Mouse (Mus musculus) hematopoietic stem cell, adult 5-6 weeks (primary cell): ENCODE data around the gene Gm960. TPM values are rescaled to one million over a fixed set of nuclear protein-coding genes. Genes with fewer than 3 reads are reported as not detected.
A peak's percentile ranks its signal among the peaks of the same experiment; 100 is the strongest.

Experiments
- ATAC-seq, 2 experiments: fragments of 125-278 bp in 1 of 2; replicated peaks in 1 of 2; 2 replicates each; pipeline ENCODE4 v1.8.0; 2016 to 2017; ENCODE audit warnings: inconsistent platforms in 2 of 2, mild to moderate bottlenecking in 2 of 2, moderate number of reproducible peaks in 2 of 2, low read depth in 1 of 2, moderate TSS enrichment in 1 of 2; ENCODE audit not compliant: low FRiP score in 2 of 2, poor library complexity in 2 of 2, severe bottlenecking in 2 of 2, insufficient read depth in 1 of 2, low TSS enrichment in 1 of 2
- total RNA-seq: library from RNA; stranded (forward); fragments of 172-1452, 232-1000 nt; gene quantifications from 2 replicates; pipeline ENCODE4 v1.2.3, GENCODE M21; 2017

The Gm960 gene
- 0.56 and 6.6 TPM in 2 replicates for total RNA-seq

- no peak; a peak in 1 of 4 replicates for ATAC-seq
Observed at GRCm38 (mm10) chr19:4698205-4698677, at the start of gene Gm960. Gene Gm960, minus strand, starts transcription at chr19:4698668.

- ATAC-seq: no peak
Observed at GRCm38 (mm10) chr19:4747631-4748312, 49.3 kb upstream of the Gm960 start.

- no peak for ATAC-seq
Observed at GRCm38 (mm10) chr19:4746611-4747010, 48.1 kb upstream of the Gm960 start.

DNA sequence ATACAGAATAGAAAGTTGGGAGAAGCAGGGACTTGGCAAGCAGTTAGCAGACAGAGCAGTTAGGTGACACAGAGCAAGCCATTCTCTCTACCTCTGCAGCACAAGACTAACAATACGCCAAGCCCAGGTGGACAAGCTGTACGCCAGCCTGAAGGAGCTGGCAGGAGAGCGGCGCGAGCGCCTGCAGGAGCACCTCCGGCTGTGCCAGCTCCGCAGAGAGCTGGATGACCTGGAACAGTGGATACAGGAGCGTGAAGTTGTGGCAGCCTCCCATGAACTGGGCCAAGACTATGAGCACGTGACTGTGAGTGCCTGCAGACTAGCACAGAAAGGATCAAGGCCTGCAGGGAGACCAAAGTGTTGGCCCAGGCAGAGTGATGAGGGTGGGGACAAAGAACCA lies 47.2 kb upstream of the Gm960 start:
- no peak for ATAC-seq

DNA sequence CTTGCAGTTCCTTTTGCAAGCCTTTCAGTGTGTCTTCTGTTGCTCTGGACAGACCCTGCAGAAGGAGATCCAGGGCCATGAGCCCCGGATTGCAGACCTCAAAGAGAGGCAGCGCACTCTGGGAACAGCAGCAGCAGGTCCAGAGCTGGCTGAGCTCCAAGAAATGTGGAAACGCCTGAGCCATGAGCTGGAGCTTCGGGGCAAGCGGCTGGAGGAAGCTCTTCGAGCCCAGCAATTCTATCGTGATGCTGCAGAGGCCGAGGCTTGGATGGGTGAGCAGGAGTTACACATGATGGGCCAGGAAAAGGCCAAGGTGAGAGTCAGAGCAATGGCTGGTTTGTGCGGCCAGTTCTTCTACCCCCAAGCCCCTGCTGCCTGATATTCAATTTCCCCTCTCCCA lies 46.6 kb upstream of the Gm960 start:
- ATAC-seq: no peak

GRCm38 (mm10) chr19:4744026-4744425 lies 45.6 kb upstream of the Gm960 start:
- no peak for ATAC-seq

DNA sequence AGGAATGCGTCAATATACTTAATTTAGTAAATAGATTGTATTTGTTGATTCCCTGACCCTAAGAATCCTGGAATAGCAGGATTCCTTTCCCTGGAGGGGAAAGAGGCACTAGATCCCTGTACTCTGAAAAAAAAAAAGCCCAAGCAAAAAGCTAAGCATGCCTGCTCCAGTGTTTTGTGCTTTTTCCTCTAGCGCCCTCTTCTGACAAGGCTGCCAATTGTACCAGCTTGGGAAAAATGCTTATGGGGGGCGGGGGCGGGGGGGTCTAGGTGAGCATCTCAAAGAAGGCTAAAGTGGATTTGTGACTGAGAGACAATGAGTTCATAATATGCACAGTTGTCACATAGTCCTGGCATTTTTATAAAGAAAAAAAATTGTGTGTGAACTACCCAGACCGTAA lies 45.1 kb upstream of the Gm960 start:
- ATAC-seq: no peak

GRCm38 (mm10) chr19:4742229-4742628 lies 43.8 kb upstream of the Gm960 start:
- no peak for ATAC-seq

DNA sequence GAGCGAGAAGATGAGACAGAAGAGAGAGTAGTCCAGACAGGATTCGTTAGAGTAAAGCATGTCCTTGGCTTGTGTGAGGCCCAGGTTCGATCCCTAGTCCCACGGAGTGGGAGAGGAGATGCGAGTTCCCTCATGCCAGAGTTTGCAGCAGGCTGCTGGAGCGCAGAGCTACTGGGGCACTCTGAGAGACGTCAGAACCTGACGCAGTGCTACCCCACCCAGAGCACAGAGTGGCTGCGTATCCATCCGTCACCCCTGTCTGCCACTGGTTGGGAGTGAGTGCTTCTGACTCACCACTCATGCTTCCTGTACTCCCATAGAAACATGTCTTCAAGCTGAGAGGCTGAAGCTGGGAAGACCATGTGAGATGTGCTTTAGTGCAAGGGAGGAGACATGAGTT lies 43.0 kb upstream of the Gm960 start:
- no peak for ATAC-seq

DNA sequence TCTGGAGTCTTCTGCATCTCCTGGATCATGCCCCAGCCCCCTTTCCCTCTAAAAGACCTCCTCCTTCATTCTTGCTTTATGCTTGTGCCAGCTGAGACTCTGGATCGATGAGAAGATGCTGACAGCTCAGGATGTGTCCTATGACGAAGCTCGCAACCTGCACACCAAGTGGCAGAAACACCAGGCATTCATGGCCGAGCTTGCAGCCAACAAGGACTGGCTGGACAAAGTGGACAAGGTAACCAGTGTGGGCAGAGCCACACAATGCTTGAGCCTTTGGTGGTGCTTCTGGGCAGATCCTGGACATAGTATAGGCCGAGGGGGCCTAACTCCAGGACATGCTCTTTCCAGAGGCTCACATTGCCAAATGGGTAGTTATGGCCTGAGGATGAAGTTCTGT lies 41.3 kb upstream of the Gm960 start:
- no peak for ATAC-seq

GRCm38 (mm10) chr19:4739053-4739452 lies 40.6 kb upstream of the Gm960 start:
- no peak for ATAC-seq

GRCm38 (mm10) chr19:4737866-4738265 lies 39.4 kb upstream of the Gm960 start:
- no peak for ATAC-seq

GRCm38 (mm10) chr19:4733052-4733451 lies 34.6 kb upstream of the Gm960 start:
- no peak for ATAC-seq

DNA sequence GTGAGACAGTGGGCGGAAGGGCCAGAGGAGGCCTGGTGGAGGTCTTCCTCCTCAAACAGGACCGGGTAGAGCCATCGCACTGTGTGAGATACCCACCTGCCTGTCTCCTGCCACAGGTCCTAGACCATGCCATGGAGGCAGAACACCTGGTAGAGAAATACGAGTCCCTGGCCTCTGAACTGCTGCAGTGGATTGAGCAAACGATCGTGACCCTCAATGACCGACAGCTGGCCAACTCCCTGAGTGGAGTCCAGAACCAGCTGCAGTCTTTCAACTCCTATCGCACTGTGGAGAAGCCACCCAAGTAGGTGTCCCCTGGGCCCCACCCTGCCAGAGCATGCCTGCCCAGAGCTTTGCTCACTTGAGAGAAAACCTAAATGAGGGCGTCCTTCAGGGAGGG lies 30.7 kb upstream of the Gm960 start:
- ATAC-seq: no peak

DNA sequence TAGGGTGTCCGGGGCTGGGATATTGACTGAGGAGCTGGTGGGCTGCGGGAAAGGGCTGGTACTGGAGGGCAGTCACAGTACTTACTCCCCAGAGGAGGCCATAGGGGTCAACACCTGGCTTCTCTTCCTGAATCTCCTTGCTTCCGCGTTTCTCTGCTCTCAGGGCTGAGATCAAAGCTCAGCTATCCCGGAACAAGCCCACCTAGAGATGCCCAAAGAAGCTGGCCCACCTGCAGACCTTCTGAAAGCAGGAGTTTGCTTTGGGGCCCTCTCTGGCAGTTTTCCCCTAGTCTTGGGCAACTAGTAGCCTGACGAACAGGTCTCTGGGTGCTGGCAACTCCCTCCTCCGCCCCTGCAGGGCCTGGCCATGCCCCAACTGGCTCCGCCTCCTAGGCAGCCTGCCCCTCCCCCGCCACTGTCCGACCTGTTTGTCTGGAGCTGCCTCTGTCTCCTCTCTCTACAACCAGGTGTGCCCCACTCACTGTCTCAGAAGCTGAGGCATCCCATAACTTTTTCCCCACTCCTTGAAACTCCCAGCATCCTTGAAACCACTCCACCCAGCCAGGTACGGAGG lies 22.3 kb upstream of the Gm960 start:
- ATAC-seq: no peak

GRCm38 (mm10) chr19:4720112-4720511 lies 21.6 kb upstream of the Gm960 start:
- no peak for ATAC-seq

DNA sequence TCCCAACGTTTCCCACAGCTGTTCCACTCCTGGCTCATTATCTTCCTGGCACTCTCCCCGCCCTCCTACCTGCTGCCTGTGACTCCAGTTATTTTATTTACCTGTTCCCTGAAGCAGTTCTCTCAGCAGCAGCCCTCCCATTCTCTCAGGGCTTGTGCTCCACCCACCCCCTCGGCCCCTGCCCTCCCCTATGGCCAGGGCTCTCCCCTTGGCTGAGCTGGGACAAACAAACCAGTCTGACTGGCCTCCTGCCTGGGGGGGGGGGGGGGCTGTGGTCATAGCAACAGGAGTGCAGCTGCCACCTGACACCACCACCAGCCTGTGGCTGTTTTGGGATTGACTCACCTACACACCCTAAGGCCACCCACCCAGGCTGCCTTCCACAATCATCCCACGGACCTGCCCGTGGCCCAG lies 20.9 kb upstream of the Gm960 start:
- no peak for ATAC-seq

DNA sequence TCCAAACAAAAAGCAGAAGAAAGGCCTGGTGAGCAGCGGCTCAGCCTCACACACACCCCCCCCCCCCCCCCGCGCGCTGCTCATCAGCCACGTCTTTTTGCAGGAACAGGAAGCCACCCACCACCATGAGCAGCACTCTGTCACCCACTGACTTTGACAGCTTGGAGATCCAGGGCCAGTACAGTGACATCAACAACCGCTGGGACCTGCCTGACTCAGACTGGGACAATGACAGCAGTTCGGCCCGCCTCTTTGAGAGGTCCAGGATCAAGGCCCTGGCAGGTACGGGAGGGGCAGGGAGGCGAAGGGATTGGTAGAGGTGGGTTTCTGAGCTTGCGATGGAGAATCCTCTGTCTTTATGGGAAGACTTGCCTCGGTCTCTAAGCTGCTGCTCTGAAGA lies 20.2 kb upstream of the Gm960 start:
- peak; percentile 33 to 68; a peak in 2 of 4 replicates for ATAC-seq

DNA sequence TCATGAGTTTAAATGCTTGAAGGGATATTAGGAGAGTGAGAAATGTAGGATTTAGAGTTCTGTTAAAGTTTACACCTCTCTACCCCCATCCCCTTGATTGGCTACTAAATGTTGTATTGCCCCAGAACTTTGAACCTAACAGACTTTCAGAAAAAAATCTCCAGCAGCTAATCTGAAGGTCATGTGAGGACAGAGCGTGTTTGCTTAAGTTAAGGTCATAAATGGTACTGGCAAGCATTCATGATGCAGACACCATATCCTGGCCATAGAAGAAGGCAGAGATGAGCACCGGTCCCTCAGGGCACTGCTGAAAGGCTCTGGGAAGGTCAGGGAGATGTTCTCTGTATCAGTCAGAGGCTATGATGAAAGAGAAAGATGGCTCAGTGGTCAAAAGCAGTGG lies 18.8 kb upstream of the Gm960 start:
- no peak for ATAC-seq
